Mouse (Mus musculus) gastrocnemius, adult 2 months (tissue): ENCODE results near the gene Gid8. TPM values are rescaled to one million over a fixed set of nuclear protein-coding genes. Genes with fewer than 3 reads are reported as not detected.

Source experiments
- DNase-seq: peaks from one replicate; pipeline ENCODE4 v3.0.0; 2022
- H3K27ac ChIP-seq: fragments of 200-600 bp; 2 replicates; pipeline ENCODE4 v1.8.1; 2022; ENCODE audit warnings: mild to moderate bottlenecking
- H3K4me3 ChIP-seq: fragments of 200-600 bp; 2 replicates; pipeline ENCODE4 v1.8.1; 2022; ENCODE audit warnings: mild to moderate bottlenecking, moderate library complexity
- CTCF ChIP-seq: fragments of 200-600 bp; IDR thresholded peaks from 2 replicates; pipeline ENCODE4 v1.8.1; 2022; ENCODE audit warnings: antibody characterized with exemption, mild to moderate bottlenecking, moderate library complexity
- intact Hi-C: fragments of 180-260 bp; cut with DNase I; formaldehyde crosslinking; loops from one replicate; pipeline ENCODE4 v1.15.1; 2025
- total RNA-seq, 2 experiments: library from RNA; stranded (reverse); gene quantifications; 2 replicates each; pipeline ENCODE4 v1.2.3; 2021

The Gid8 gene
- total RNA-seq, 2 experiments from 2014 or later, result 31.1 to 42.1 TPM

DNA sequence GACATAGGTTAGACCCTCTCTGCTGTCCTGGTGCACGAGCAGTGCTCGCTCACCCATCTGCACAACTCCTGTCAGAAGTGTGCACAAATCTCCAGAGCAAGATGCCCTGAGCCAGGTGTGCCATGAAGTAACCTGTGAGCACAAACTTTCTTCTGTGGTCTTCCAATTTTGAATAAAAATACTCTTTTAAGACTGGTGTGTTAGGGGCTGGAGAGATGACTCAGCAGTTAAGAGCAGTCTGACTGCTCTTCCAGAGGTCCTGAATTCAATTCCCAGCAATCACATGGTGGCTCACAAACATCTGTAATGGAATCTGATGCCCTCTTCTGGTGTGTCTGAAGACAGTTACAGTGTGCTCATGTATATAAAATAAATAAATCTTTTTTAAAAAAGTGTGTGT lies 33.4 kb downstream of the Gid8 start:
- no peak for TF ChIP-seq CTCF
- no peak overlapping the region for H3K4me3 ChIP-seq
- intact Hi-C loops, result no loop called here

DNA sequence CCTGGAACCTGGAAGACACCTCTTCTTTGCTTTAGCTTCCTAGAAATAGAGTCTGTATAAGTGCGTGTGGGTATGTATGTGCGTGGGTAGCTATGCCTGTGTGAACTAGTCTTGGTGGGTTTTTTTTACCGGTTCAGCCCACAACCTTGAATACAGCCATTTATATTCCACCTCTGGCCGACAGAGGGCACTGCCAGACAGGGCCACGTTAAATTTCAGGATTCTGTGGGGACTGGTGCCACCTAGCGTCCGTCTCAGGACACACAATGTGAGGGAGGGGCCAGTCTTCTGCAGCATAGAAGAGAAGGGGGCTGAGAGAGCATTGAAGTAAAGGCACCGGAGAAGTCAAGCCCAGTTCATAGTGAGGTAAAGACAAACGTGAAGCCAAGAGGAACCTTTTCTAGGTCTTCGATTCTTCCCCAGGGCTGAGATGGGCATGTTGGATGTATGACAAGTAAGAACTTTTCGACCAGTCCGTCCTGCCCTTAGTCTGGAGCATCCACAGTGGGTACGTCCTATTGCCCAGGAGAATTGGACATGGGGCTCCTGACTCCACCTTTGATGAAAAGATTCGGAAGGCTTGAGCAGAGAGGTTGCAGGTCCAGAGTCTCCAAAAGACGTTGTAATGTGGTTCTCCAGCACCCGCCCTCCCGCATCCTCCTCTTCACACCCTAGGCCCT lies 35.5 kb downstream of the Gid8 start:
- TF ChIP-seq CTCF, result 0 out of 2 replicates have a peak, but pooled peaks have one; percentile 100
- intact Hi-C loops, result loop anchor here (1.0 to 5.0 kb wide), 5 partner anchors 34 to 178 kb away; partner anchors contain the start of gene Mrgbp
- DNase-seq, result peak; percentile 89

More for the DNA sequence above, 33.4 kb downstream of the Gid8 start:
- no peak for DNase-seq
- no peak overlapping the region for H3K27ac ChIP-seq

DNA sequence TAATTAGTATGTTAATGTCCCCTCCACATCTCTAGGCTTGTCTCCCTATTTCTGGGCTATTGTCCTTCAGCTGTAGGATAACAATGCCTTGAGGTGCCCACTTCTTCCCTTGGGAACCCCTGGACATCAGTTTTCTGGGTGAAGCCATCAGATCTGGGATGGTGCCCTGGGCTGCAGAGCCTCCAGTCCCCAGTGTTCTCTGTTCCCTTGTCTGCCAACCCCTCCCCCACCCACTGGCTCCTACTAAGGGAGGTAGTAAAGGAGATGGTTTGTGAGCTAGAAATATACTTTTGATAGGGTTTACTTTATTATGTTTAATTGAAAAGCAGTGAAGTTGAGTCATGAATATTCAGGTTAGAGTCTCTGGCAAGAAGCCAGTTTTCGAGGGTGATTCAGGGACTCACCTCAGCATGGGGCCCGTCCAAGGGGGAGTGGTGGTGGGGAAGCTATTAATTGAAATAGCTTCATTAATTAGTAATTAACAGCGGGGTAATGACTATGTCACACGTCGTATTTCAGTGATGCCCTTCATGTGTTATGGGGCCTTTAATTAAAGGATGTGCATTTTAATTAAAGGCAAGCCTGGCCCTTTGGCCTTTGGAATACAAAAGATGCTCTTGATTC lies 36.8 kb downstream of the Gid8 start:
- no peak overlapping the region for H3K27ac ChIP-seq
- DNase-seq, result no peak
- no peak overlapping the region for H3K4me3 ChIP-seq
- intact Hi-C loops, result loop anchor here (5.0 kb wide), 2 partner anchors 164 to 179 kb away; partner anchors contain the start of gene Mrgbp
- no peak for TF ChIP-seq CTCF

More for the DNA sequence above, 35.5 kb downstream of the Gid8 start:
- no peak overlapping the region for H3K4me3 ChIP-seq
- no peak overlapping the region for H3K27ac ChIP-seq

DNA sequence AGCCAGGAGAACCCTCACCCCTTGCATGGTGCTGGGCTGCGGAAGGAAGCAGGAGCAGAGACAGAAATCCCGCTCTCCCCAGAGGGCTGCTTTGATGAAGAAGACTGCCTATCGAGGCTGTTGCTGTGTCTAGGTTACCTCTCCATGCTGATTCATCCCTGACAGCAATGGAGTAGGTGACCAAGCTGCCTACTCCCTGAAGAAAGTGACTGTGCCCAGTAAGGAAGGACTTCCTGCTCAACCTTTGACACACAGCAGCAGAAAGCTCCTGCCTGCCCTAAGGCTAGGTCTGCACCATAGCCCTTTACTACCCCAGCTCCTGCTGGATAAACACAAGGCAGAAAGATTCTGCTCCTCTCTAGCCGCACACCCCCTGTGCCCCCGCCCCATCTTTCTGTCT lies 39.0 kb downstream of the Gid8 start:
- intact Hi-C loops, result loop anchor here (5.0 kb wide), 2 partner anchors 167 to 182 kb away; partner anchors contain the start of gene Mrgbp
- no peak overlapping the region for H3K27ac ChIP-seq
- DNase-seq, result no peak
- no peak overlapping the region for H3K4me3 ChIP-seq
- no peak for TF ChIP-seq CTCF

DNA sequence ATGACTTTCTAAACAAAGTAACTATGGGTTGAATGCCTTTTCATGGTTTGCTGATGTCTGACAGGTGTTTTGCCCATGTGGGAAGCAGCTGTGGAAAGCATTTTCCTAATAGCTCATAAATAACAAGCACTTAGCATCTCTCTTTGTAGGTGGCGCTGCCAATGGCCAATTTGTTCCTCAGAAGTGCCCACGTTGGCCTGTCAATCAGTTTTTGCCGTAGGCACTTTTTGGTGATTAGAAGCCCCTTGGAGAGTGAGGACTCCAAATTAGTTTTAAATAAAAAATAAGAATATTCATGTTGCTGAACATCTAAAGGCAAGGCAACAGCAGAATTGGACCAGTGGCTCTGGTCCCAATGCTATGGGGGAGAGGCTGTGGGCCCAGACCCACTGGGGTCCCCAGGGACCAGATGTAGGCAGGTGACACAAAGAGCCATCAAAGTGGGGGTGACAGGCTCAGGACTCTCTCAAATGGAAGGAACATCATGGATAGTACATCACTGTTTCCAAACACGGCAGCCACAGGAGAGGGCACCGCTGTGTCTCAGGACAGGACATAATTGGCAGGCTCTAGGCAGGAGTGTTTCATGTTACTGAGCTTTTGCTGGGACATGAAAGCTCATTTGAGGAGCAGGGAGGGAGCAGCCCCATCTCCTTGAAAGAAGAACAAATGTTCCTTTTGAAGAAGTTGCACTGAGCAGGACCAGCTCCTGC lies 45.2 kb downstream of the Gid8 start:
- TF ChIP-seq CTCF, result no peak
- no peak overlapping the region for H3K4me3 ChIP-seq
- no peak overlapping the region for H3K27ac ChIP-seq
- DNase-seq, result no peak
- intact Hi-C loops, result no loop called here

DNA sequence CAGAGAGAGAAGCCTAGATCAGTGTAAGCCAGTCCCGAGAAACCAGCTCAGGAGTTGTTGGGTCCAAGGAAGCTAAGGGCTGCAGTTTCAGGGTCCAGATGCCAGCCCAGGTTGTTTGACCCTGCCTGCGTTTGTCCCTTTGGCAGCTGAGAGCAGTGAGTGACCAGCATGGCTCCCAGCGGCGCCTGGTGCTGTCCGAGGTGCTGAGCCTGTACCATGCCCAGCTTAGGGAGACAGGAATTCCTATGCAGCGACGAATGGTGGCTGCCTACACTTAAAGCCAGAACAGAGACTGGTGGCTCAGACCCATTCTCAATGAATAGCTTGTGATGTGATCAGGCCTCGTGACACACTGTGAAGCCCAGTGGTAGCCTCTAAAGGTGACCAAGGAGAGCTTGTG lies 46.0 kb downstream of the Gid8 start:
- intact Hi-C loops, result no loop called here
- peak; percentile 58 for DNase-seq
- H3K4me3 ChIP-seq, result no peak overlapping the region
- H3K27ac ChIP-seq, result no peak overlapping the region
- TF ChIP-seq CTCF, result no peak

DNA sequence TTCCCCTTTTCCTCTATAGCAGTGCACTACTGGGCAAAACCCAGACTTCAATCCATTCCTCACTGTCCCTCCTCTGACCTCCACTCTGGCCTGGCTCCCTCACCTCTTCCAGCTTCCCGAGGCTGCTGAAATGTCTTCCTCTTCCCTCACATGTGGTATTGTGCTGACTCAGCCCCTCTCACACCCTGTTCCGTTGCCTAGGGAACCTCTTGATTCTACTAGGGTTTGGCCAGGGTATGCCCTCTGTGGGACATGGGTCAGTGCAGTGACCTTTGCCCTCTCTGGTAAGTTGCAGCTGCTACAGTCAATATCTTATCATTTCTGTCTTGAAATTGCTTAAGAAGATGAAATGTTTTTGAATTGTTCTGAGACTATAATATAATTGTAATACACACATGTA lies 46.9 kb downstream of the Gid8 start:
- intact Hi-C loops, result no loop called here

DNA sequence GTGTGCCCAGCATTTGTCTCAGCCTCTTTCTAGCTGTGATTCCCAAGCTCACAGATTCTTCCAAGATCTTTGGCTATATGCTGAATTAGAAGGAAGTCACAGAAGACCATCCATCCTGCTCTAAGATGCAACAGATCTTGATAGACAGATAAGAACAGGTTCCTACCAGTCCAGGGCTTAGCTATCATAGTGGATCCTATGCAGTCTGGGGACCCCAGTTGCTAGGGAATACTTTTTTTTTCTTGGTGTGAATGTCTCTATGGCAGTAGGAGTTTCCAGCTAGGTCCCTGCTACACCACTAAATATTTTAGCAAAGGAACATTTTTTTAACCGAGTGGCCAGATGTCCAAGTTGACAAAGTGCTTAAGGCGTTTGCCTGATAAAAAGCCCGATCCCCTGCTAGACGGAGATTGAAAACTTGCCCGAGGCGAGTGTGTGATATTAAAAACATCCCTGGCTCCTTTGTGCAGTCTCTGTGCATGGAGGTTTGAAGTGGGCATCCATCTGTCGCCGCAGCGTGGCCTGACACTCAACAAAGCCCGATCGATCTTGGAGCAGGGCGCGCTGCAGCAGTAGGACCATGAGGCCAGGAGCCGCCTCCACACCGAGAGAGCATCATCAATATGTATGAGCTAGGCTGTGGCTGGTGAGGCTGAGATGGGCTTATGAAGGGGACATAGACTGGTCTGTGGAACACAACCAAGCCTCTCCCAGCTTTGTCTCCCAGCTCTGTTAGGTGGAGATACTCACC lies 48.8 kb downstream of the Gid8 start:
- no peak for TF ChIP-seq CTCF
- intact Hi-C loops, result no loop called here
- no peak overlapping the region for H3K27ac ChIP-seq
- DNase-seq, result peak; percentile 10
- H3K4me3 ChIP-seq, result no peak overlapping the region

More for the DNA sequence above, 46.9 kb downstream of the Gid8 start:
- TF ChIP-seq CTCF, result no peak
- Histone ChIP-seq H3K4me3 (no peak overlapping the region), H3K27ac (no peak overlapping the region)
- DNase-seq, result no peak

DNA sequence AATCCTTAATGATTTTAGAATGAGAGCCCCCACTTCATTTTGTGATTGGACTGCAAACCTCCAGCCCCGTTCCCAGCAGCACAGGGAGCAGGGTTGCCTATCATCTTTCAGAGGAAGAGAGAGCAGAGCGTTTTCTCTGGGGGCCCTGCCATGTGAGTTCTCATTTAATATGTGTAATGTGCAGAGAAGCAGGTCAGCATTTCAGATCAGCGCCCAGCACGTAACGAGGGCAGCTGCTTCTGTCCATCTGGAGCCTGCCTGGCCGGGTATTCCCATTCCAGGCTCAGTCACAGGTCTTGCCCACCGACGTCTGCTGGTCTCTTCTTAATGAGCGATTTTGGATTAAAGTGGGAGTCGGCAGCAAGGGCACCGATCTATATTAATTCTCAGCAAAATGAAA lies 55.1 kb downstream of the Gid8 start:
- peak; percentile 64 for DNase-seq
- Histone ChIP-seq H3K4me3 (no peak overlapping the region), H3K27ac (no peak overlapping the region)
- no peak for TF ChIP-seq CTCF
- intact Hi-C loops, result no loop called here

DNA sequence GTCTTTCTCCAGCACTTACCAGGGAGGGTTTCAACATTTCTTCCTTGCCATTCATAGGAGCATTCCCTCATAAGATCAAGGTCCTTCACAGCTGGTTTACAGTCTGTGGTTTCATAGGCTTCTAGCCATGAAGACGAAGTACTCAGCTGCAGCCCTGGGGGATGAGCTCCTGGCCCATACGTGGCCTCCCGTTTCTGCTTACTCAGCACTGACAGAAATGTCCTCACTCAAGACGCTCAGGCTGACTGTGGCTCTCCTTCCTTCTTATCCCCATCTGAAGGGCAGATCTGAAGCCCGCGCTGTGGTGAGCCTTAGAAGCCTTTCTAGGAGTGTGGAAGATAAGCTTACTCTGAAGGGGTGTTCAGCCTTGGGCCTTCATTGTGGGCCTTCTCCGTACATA lies 55.8 kb downstream of the Gid8 start:
- no peak overlapping the region for H3K27ac ChIP-seq
- TF ChIP-seq CTCF, result no peak
- intact Hi-C loops, result no loop called here
- DNase-seq, result no peak
- H3K4me3 ChIP-seq, result no peak overlapping the region

Other genes with a start within 250 kb of the Gid8 start
- gene Ntsr1, start 210.1 kb upstream of the Gid8 start, total RNA-seq, result not detected
- 1 to 10 TPM; 4.1 to 5.2 TPM for gene Mrgbp, start 128.8 kb upstream of the Gid8 start, total RNA-seq
- 10 to 100 TPM; 20.3 to 24.5 TPM for gene Ogfr, start 120.9 kb upstream of the Gid8 start, total RNA-seq
- gene Col9a3, start 112.3 kb upstream of the Gid8 start, total RNA-seq, result not detected
- gene Tcfl5, start 67.4 kb upstream of the Gid8 start, total RNA-seq, result not detected
- 10 to 100 TPM; 18.6 to 22.4 TPM for gene Dido1, start 118 bp upstream of the Gid8 start, total RNA-seq
- gene Slc17a9, start 15.1 kb downstream of the Gid8 start, total RNA-seq, result under 1 TPM in 1 of 2 experiments, not detected in 1; 0.33 TPM
- not detected for gene Bhlhe23, start 66.8 kb downstream of the Gid8 start, total RNA-seq
- 10 to 100 TPM; 41.9 to 42.1 TPM for gene Ythdf1, start 210.8 kb downstream of the Gid8 start, total RNA-seq
- gene Birc7, start 218.9 kb downstream of the Gid8 start, total RNA-seq, result not detected
- under 1 TPM in 1 of 2 experiments, not detected in 1; 0.78 TPM for gene Nkain4, start 244.6 kb downstream of the Gid8 start, total RNA-seq